Mouse (Mus musculus): ENCODE measurements at regions not wholly inside any gene's neighbourhood (a gene's known extent, or its start where the extent isn't known, plus 50 kb on each side); places are given as distances from the start of the nearest gene placed in this dataset.

GRCm38 (mm10) chr14:54161206-54161605 is 92.7 kb downstream of the Dad1 start:
- TF ChIP-seq CTCF (IDR thresholded peaks at IDR 0.05), result no peak
- TF ChIP-seq EP300 (IDR thresholded peaks at IDR 0.05), result no peak

All from lung, postnatal 0 days (tissue).